Mouse (Mus musculus) adrenal gland, adult 18-20 months (tissue): ENCODE measurements around the gene Prkn. TPM values are rescaled to one million over a fixed set of nuclear protein-coding genes. Genes with fewer than 3 reads are reported as not detected.

ENCODE experiments used
- DNase-seq, 2 experiments: peaks; one replicate each; pipeline ENCODE4 v3.0.0; 2021 to 2022; ENCODE audit warnings: low spot score in 2 of 2
- total RNA-seq, 2 experiments: library from RNA; stranded (reverse); gene quantifications; 1 replicate in 1 of 2; 2 replicates in 1 of 2; pipeline ENCODE4 v1.2.3; 2021

Prkn gene
- total RNA-seq, 2 experiments from 2014 or later, result 10.2 to 13.8 TPM

DNA sequence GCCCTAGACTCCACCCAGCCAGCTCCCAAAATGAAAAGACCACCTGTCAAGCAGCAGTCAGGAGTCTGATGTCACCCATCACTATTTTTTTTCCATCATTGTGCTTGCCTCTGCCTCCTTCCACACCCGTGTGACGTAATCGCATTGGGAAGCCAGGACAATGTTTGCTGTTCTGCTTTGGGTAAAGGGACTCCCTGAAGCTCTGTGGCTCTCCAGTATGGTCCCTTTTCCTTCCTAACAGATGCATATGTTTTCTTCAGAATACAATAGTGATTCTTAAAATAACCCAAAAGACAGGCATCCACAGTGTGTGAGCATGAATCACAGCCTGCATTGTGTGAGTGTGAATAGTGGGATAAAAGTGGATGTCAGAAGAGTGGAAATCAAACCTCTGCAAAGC lies 1222.7 kb downstream of the Prkn start:
- DNase-seq, result no peak

DNA sequence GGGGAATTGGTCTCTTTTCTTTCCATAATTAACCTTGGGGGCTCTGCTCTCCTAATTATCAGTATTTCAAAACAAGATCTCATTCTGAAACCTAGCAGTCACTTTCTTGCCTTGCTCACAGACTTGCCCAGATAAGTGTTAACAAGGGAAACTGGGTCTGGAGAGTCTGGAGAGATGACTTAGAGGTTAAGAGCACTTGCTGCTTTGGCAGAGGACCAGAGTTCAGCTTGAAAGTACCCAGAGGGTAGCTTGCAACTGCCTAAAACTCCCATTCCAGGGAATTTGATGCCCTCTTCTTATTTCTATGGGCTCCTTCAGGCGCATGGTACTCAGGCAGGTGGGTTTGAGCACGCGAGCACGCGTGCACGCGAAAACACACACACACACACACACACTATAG lies 1223.3 kb downstream of the Prkn start:
- no peak for DNase-seq

DNA sequence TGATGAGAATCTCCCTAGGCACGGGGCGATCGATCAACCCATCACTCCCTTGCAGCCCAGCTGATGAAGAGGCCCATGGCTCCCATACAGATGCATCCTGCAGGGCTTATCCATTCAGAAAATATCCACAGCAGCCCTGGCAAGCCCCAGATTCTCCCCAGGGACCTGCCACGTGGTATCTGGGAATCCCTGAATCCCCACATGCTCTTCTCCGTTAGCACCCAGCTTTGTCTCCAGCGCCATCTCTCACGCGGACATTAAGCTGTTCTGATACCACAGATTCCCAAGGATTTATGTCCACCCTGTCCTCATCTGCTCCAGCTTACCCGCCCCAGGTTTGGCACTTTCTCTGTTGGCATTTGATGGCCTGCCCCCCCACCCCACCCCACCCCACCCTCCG lies 1225.9 kb downstream of the Prkn start:
- no peak for DNase-seq

DNA sequence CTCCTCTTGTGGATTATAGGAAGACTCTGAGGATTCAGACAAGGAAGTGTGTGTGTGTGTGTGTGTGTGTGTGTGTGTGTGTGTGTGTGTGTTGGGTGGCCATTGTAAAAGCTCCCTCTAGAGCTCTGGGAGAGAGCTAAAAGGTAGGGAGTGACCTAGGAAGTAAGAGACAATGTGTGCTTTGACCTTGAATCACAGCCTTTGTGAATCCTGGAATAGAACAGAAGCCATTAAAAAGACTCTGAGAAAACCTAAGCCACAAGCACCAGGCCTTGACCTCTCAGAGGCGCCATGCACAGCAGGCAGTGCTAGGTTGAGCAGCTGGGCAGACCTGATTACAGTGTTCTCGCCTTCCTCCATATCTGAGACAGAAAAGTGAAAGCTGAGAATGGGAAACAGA lies 1236.6 kb downstream of the Prkn start:
- no peak for DNase-seq

DNA sequence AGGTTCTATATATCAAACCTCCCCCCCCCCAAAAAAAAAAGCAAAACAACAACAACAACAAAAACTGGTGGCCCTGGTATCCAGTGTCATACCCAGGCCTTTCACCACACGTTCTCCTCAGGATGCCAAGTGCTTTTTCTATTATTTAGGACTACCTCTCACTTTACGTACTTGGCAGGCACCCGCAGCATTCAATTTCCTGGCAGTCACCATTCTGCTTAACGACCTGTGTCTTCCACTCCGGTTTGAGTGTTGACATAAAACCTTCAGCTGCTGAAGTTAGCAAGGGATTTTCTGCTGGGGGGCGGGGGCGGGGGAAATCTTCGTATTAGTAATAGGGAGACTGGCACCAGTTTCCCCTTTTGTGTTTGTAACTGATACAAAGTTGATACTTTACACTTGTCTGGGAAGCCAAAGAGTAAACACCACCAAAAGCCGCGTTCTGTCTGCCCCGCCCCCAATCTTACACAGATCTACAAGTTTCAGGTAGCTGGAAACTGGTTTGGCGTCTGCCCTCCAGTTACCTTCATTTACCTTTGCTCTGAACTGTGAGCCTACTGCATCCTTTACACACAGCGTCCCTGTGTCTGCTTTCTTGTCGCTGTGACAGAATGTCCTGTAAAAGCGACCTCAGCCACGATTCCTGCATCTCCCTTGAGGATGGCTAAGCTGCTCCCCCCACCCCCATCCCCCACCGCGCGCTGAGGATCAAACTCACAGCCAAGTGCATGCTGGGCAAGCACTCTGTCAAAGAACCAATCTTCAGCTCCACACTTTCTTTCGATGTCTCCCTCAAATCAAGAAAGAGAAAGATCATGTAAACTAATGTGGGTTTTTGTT lies 1240.7 kb downstream of the Prkn start:
- DNase-seq, result no peak

DNA sequence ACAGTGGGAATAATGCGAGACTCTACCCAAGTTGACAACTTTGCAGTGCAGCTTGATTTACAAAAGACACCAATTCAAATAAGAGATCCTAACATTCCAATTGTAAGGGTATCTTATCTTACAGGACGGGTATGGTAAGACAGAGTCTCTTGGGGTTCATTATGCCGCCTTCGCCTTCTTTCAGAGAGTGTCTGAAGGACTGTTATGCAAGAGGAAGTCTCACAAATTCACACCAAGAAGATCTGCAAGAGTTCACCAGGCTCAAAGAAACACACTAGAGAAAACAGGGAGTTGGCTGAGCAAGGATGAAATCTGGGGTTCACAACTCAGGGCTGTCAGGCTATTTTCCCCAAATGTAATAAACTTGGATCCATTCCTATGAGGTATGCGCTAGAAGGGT lies 1242.0 kb downstream of the Prkn start:
- DNase-seq, result no peak

DNA sequence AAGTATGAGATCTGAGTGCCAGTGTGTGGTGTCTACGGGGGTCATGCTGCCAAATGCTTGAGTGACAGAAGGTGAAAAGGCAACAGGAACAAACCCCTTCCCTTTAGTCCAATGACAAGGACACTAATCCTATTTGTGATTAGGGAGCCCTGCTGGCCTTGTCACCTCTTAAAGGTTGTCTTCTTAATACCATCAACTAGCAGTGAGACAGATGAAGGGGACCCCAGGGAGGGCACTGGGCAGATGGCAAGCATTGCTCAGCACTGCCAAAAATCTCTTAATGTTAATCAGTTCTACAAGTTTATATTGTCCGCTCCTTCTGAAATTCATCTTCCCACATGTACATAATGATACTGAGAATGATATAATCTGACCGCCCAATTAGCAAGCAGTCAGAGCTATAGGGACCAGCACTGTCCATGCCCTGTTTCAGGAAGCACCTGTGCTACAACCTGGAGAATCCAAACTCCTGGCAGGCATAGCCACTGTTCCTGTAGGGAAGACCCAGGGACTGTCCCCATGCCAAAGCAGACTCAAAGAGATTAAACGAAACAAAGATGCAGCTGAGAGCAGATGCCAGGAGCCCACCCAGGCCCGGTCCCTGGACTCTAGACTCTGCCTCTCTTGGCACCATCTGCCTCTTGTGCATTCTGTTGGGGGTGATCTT lies 1250.2 kb downstream of the Prkn start:
- no peak for DNase-seq

DNA sequence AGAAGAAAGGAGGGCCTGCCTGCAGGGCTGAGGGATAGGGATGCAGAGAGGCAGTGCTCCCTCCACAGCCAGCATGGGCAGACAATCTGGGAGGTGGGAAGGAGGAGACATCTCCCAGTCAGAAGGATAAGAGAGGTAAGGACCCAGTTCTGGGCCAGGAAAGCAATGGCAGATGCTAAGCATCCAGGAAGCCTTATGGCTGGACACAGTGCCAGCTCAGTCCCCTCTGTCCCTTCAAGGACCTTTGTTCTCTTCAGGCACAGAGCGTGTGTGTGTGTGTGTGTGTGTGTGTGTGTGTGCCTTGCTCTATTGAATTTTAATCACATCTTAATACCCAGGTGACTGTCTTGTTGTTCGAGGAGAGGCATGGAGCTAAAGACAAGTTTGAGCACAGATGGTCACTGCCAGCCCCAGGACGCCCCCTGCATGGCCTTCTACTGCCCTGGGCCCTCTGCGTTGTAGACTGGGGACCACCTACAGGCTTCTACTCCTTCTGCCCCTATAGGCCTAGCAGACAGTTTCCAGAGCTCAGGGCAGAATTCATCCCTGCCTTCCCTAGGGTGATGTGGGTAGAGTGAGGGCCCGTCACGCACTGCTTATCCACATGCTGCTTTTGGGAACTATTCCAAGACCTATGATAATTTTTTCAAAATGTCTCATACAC lies 1252.8 kb downstream of the Prkn start:
- no peak for DNase-seq

DNA sequence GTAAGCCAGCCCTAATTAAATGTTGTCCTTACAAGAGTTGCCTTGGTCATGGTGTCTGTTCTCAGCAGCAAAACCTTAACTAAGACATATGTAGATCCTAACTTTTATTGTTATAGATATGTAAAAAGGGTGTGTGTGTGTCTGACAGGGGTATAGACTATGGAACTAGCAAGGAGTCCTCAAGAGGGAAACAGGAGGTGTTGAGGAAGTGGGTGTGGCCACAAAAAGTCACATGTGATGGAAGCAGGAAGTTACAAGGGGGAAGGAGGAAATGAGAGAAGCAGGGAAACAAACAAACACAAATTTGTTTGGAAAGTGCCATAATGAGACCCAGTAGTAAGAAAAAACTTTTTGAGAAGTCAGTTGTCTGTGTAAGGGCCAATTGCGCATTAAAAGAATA lies 1253.8 kb downstream of the Prkn start:
- DNase-seq, result no peak

DNA sequence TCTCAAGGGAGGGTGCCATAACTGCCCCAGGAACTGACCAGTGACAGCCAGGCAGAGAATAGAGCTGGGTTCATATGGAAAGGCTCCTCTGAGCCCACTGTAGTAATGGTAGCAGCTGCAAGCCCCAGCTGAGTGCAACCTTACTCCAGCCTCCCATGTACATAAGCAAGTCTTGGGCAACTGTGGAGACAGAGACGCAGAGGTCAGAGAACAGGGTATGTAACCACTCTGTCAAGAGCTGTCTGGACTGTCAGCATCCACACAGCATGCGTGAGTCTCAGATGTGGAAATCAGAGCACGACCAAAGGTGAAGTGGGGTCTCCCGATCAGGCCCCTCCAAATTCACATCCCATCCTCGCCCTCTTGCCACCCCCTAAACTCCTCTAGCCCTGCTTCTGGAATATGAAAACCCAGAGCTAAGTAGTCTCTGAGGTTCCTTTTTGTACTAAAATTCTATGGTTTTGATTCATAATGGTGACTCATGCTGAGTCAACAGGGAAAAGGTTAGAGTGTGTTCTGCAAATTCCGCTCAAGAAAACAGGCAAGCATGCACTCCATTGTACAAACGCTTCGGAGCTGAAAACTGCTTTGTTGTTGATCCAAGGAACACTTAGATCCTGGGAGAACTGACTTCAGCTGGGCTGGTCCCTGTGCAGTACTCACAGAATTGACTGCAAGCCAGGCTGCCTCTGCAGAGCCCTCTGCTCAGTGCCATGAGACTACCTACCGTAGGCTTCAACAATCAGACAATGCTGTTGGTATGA lies 1254.8 kb downstream of the Prkn start:
- DNase-seq, result peak in 1 of 2 experiments; percentile 37

DNA sequence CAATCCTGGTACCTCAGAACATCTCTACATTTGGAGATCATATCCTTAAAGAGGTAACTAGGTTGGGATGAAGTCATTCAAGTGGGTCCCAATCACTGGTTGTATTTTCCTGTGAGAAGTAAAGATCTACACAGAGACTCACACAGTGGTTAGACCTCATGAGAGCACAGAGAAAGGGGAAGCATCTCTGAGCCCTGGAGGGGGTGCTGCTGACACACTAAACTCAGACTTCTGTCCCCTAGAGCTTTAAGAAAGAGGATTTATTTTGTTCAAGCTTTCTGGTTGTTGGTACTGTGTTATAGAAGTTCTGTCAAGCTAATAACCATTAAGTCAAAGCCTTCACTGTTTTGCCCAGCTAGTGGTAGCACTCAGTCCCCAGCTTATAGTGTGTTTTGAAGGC lies 1259.2 kb downstream of the Prkn start:
- no peak for DNase-seq

DNA sequence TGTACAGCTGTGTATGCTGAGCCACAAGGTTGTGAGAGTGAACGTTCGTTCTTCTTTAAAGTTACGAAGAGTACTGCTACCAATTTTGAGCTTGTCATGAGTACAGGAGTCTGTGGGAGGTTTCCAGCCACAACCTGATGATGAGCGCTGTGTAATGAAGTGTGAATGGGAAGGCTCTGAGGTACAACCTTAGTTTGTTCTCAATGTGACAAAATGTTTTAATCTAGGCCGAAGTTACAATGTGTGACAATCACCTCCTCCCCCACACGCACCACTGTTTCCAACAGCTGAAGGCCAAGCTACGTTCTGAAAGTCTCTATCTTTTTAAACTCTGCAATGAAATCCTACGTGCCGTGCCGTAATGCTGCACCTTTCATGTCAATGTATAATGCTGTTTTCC lies 1262.1 kb downstream of the Prkn start:
- DNase-seq, result no peak

DNA sequence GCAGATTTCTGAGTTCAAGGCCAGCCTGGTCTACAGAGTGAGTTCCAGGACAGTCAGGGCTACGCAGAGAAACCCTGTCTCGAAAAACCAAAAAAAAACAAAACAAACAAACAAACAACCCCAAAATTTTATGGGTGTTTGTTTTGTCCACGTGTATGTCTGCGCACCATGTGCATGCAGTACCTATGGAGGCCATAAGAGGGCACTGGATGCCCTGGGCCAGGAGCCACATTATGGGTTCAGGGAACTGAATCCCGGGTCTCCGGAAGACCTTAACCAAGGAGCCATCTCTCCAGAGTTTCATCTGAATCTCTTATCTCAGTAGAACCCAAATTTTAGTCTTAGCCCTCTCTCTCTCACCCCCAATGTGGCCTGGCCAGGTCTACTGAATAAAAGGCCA lies 1263.6 kb downstream of the Prkn start:
- no peak for DNase-seq

DNA sequence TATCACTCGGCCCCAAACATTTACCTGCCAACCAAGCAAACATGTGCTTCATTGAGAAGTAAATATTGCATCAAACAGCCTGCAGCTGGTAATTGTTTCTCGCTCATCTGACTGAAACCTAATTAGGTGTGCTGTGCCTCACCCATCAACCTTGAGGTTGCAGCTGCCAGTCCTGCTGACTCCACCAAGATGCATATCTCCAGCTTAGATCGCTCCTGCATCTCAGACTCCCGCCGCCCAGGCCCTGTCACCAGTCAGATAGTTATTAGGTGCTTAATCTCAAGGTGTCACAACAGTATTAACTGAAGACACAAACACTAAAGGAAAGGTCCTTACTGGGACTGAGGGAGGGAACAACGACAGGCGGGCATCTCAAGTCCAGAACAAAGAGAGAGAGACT lies 1264.1 kb downstream of the Prkn start:
- DNase-seq, result no peak

DNA sequence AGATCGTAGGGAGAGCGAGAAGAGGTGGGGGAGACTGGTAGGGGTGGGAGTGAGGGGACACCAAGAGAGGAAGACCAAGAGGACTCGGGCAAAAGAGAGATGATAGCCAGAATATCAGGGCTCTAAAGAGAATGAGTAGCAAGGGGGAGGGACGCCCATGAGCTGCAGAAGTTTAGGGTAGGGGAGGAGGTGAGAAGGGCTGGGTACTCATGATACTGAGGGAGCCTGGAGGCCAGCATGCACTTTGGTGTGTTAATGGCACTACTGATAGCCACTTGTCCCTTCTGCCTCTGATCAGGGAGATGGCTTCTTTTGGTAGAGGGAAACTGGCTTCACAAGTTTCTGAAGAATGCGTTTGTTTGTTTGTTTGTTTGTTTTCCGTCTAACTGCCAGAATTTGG lies 1264.5 kb downstream of the Prkn start:
- no peak for DNase-seq

DNA sequence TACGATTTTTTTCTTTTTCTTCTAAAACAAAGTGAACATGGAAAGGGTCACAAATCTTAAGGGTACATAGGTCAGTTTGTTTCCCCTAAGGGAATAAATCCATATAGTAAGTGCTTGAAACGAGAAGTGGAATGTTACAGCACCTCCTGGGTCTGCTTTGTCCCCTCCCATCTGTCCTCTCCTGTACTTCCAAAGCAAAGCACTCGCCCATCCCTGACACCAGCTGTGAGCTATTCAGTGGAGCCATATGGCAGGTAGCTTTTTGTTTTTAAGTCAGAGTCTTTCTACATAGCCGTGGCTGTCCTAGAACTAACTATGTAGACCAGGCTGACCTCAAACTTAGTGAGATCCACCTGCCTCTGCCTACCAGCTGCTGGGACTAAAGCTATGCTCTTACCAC lies 1266.1 kb downstream of the Prkn start:
- DNase-seq, result no peak

Other genes starting within 250 kb of the Prkn start
- gene Pacrg, start 73 bp upstream of the Prkn start, total RNA-seq, result 1 to 10 TPM; 2.1 to 2.7 TPM